Mouse (Mus musculus) heart, adult 2 months (tissue): ENCODE results near the gene Gm9964.

Experiments
- CTCF ChIP-seq: fragments of 200-600 bp; IDR thresholded peaks from 2 replicates; pipeline ENCODE4 v1.8.1; 2022; ENCODE audit warnings: antibody characterized with exemption, mild to moderate bottlenecking, moderate library complexity
- POLR2A ChIP-seq: fragments of 200-500 bp; IDR thresholded peaks from 2 replicates; pipeline ENCODE4 v1.6.1; 2011; ENCODE audit warnings: mild to moderate bottlenecking, low read depth, low read length, control low read depth; ENCODE audit not compliant: insufficient read depth

DNA sequence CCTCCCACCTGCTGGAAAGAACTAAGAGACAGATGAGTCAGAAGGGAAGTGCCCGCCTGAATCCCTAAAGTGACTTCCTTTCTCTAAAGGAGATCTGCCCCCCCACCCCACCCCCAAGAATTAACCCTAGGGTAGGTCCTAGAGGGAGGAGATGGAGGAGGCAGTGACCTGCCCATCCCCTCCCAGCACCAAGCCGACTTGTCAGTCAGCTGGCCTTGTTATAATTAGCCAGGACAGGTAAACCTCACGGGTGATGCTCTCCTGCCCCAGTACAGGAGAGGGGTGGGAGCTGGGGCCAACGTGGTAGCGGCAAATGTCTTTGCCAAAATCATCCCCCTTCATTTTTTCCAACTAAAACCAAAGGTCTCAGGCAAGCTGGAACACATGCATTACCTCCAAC, 5.1 kb downstream of the Gm9964 start:
- TF ChIP-seq POLR2A: no peak
- no peak for TF ChIP-seq CTCF
